Mouse (Mus musculus) G1E (cell line): ENCODE results near the gene Ttll11. TPM values are rescaled to one million over a fixed set of nuclear protein-coding genes. Genes with fewer than 3 reads are reported as not detected.

Experiments used
- ATAC-seq: 2 replicates; pipeline ENCODE4 v1.8.0; 2016; ENCODE audit warnings: mild to moderate bottlenecking; ENCODE audit not compliant: insufficient number of reproducible peaks, poor library complexity, low FRiP score, severe bottlenecking; ENCODE audit errors: extremely low read depth
- DNase-seq: peaks from one replicate; pipeline ENCODE4 v3.0.0; 2012; ENCODE audit warnings: low spot score
- H3K27me3 ChIP-seq: 2 replicates; pipeline ENCODE4 v1.6.1; 2012; ENCODE audit warnings: mild to moderate bottlenecking, low read length, inconsistent platforms; ENCODE audit not compliant: insufficient read depth
- H3K36me3 ChIP-seq: replicated peaks from 2 replicates; pipeline ENCODE3; 2012; ENCODE audit warnings: mild to moderate bottlenecking, inconsistent platforms
- H3K4me1 ChIP-seq: 2 replicates; pipeline ENCODE4 v1.6.1; 2012; ENCODE audit warnings: low read depth, low read length, inconsistent platforms, mixed read lengths; ENCODE audit not compliant: insufficient read depth
- H3K4me3 ChIP-seq: 2 replicates; pipeline ENCODE4 v1.5.1; 2012; ENCODE audit warnings: low read depth, mild to moderate bottlenecking, inconsistent platforms, low read length, moderate library complexity, mixed read lengths
- H3K9me3 ChIP-seq: replicated peaks from 2 replicates; pipeline ENCODE4 v1.6.1; 2012; ENCODE audit warnings: inconsistent platforms
- CTCF ChIP-seq: IDR thresholded peaks from 2 replicates; pipeline ENCODE4 v1.5.1; 2012; ENCODE audit warnings: low read depth, low read length, inconsistent platforms, mixed read lengths
- GATA1 ChIP-seq: IDR thresholded peaks from 2 replicates; pipeline ENCODE4 v1.6.1; 2012; ENCODE audit warnings: borderline replicate concordance, low read length, inconsistent platforms, mixed read lengths
- GATA2 ChIP-seq: IDR thresholded peaks from 2 replicates; pipeline ENCODE4 v1.6.1; 2012; ENCODE audit warnings: low read depth, low read length, inconsistent platforms, borderline replicate concordance
- POLR2AphosphoS5 ChIP-seq: IDR thresholded peaks from 2 replicates; pipeline ENCODE4 v1.6.1; 2012; ENCODE audit warnings: low read depth, low read length, inconsistent platforms; ENCODE audit not compliant: insufficient replicate concordance
- TAL1 ChIP-seq: conservative IDR thresholded peaks from 2 replicates; pipeline ENCODE4 v1.6.1; 2012; ENCODE audit warnings: low read depth, low read length, inconsistent platforms, mixed read lengths
- polyA plus RNA-seq: library from polyadenylated mRNA; stranded (reverse); fragments of >175 nt; gene quantifications from 2 replicates; pipeline ENCODE4 v1.2.3, GENCODE M21; 2012
- total RNA-seq, 2 experiments: library from RNA; stranded (forward) in 1 of 2; stranded (reverse) in 1 of 2; fragments of 200-1000 nt in 1 of 2; fragments of >200 nt in 1 of 2; fragmentation: Nextera tagmentation in 1 of 2; gene quantifications; 2 replicates each; pipeline ENCODE4 v1.2.3; 2014 to 2017

Gene Ttll11
- total and polyA plus RNA-seq, 3 experiments = 0.33 to 0.87 TPM; not detected in 1

DNA sequence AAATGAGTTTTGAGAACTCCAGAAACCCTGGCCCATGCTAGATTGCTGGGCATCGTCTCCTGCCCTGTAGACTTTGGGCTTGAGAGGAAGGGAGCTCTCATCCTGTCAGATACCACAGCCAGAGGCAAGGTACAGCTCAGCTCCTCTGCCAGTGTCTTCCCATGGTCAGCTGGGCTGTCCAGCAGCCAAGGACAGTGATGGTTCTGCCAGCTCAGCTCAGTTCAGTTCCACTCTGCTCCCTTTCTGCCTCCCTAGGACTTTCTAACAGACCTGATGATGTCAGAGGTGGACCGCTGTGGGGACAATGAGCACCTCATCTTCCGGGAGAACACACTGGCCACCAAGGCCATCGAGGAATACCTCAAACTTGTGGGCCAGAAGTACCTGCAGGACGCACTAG is 267.1 kb downstream of the Ttll11 start:
- ATAC-seq (no peak), DNase-seq (no peak)
- H3K27me3 ChIP-seq = peaks cover 14% of the 10 kb centered on the region
- TF ChIP-seq TAL1 (no peak), POLR2AphosphoS5 (no peak), GATA1 (no peak), CTCF (no peak), GATA2 (no peak)
- H3K4me1 ChIP-seq = no peaks in the 10 kb centered on the region
- no peak overlapping the region for H3K4me3 ChIP-seq
- no peaks in the 10 kb centered on the region for H3K36me3 ChIP-seq
- no peaks in the 10 kb centered on the region for H3K9me3 ChIP-seq

DNA sequence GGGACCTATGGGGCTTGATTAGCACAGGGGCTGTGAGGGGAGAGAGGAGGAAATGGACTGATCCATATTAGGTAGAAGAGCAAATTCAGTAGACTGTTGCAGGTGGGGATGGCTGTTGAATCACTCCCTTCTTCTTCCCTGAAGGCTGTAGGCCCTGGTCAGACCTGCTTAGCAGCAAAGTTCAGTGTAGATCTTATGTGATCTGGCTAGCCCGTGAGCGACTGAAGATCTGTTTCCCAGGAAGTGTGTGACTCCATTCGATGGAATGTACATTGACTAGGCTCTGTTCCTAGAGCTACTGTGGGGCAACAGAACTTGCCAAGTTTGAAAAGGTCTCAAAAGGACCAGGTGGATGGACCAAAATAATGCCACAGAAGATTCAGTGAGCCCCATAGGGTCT is 276.5 kb downstream of the Ttll11 start:
- Histone ChIP-seq H3K4me3 (no peak overlapping the region), H3K36me3 (no peaks in the 10 kb centered on the region), H3K27me3 (peaks cover 2% of the 10 kb centered on the region; the same call in 1 of the 2 replicates), H3K4me1 (no peaks in the 10 kb centered on the region), H3K9me3 (no peaks in the 10 kb centered on the region)
- TF ChIP-seq GATA2 (no peak), POLR2AphosphoS5 (no peak), CTCF (no peak), TAL1 (no peak), GATA1 (no peak)
- ATAC-seq (no peak), DNase-seq (no peak)

GRCm38 (mm10) chr2:35702608-35703007 is 277.1 kb downstream of the Ttll11 start:
- H3K27me3 ChIP-seq = peaks cover 2% of the 10 kb centered on the region; the same call in 1 of the 2 replicates
- no peak for TF ChIP-seq GATA2
- no peak for TF ChIP-seq TAL1
- TF ChIP-seq POLR2AphosphoS5 = no peak
- no peak for TF ChIP-seq GATA1
- TF ChIP-seq CTCF = no peak
- DNase-seq = no peak
- ATAC-seq = no peak
- H3K9me3 ChIP-seq = no peaks in the 10 kb centered on the region
- H3K4me1 ChIP-seq = no peaks in the 10 kb centered on the region
- H3K36me3 ChIP-seq = no peaks in the 10 kb centered on the region
- no peak overlapping the region for H3K4me3 ChIP-seq

DNA sequence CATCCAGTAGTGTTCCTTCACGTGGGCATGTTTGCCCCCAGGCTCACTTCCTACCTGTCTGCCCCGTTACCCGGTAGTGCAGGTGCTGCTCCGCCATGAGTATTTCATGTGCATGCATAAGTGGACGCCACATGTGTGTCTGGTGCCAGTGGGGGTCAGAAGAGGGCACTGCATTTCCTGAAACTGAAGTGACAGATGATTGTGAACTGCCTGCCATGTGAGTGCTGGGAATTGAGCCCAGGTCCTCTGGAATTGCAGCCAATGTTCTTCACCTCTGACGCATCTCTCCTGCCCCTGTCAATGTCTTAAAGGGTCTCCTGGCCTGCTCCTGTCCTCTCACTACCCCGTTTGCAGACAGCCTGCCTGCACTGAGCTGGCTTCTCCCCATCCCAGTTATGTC is 277.7 kb downstream of the Ttll11 start:
- Histone ChIP-seq H3K36me3 (no peaks in the 10 kb centered on the region), H3K27me3 (peaks cover 2% of the 10 kb centered on the region; the same call in 1 of the 2 replicates), H3K4me1 (no peaks in the 10 kb centered on the region), H3K9me3 (no peaks in the 10 kb centered on the region), H3K4me3 (no peak overlapping the region)
- ATAC-seq (no peak), DNase-seq (no peak)
- TF ChIP-seq GATA2 = no peak
- TF ChIP-seq TAL1 = no peak
- no peak for TF ChIP-seq GATA1
- no peak for TF ChIP-seq CTCF
- no peak for TF ChIP-seq POLR2AphosphoS5

Other genes starting within 250 kb of the Ttll11 start
- 18.2 and 28.7 TPM in 2 replicates for gene Ndufa8, start 69.5 kb upstream of the Ttll11 start, total RNA-seq (2014; fragmentation: Nextera tagmentation)
- 40.1 and 44.9 TPM in 2 replicates for gene Ndufa8, start 69.5 kb upstream of the Ttll11 start, total RNA-seq (2017)
- gene Ndufa8, start 69.5 kb upstream of the Ttll11 start, polyA plus RNA-seq = 31.6 and 38.9 TPM in 2 replicates
- not detected in 2 replicates for gene Morn5, start 69.5 kb upstream of the Ttll11 start, total RNA-seq (2014; fragmentation: Nextera tagmentation)
- gene Morn5, start 69.5 kb upstream of the Ttll11 start, total RNA-seq (2017) = 0.22 TPM in 1 of 2 replicates, not detected in the other
- not detected in 2 replicates for gene Morn5, start 69.5 kb upstream of the Ttll11 start, polyA plus RNA-seq
- gene Lhx6, start 125.5 kb upstream of the Ttll11 start, total RNA-seq (2014; fragmentation: Nextera tagmentation) = not detected in 2 replicates
- 0.06 and 0.16 TPM in 2 replicates for gene Lhx6, start 125.5 kb upstream of the Ttll11 start, total RNA-seq (2017)
- gene Lhx6, start 125.5 kb upstream of the Ttll11 start, polyA plus RNA-seq = not detected in 2 replicates
- 53.0 and 55.2 TPM in 2 replicates for gene Mrrf, start 156.5 kb upstream of the Ttll11 start, total RNA-seq (2014; fragmentation: Nextera tagmentation)
- gene Mrrf, start 156.5 kb upstream of the Ttll11 start, total RNA-seq (2017) = 51.5 and 57.9 TPM in 2 replicates
- 1.5 and 1.8 TPM in 2 replicates for gene Mrrf, start 156.5 kb upstream of the Ttll11 start, polyA plus RNA-seq
- gene Rbm18, start 156.9 kb upstream of the Ttll11 start, total RNA-seq (2014; fragmentation: Nextera tagmentation) = 42.1 and 59.4 TPM in 2 replicates
- 27.0 and 33.2 TPM in 2 replicates for gene Rbm18, start 156.9 kb upstream of the Ttll11 start, total RNA-seq (2017)
- 11.5 and 13.3 TPM in 2 replicates for gene Rbm18, start 156.9 kb upstream of the Ttll11 start, polyA plus RNA-seq